Mouse (Mus musculus) layer of hippocampus, adult 6 months (tissue): ENCODE data around the gene Lmntd2. TPM values are rescaled to one million over a fixed set of nuclear protein-coding genes. Genes with fewer than 3 reads are reported as not detected.

ENCODE experiments used
- long read RNA-seq, 2 experiments: library from polyadenylated mRNA; unstranded; transcript quantifications; one replicate each; pipeline ENCODE4 v2.0.0; 2019 to 2020
- microRNA-seq: library from miRNA; unstranded; fragments of <30 nt; microRNA quantifications from one replicate; pipeline ENCODE4 v1.2.0, GENCODE M21; 2020
- polyA plus RNA-seq: library from polyadenylated mRNA; unstranded; fragments of <200 nt; fragmentation: Nextera tagmentation; gene quantifications from 2 replicates; pipeline ENCODE4 v1.2.3, GENCODE M21; 2021

The Lmntd2 gene
- 0.19 TPM in 1 of 2 replicates, not detected in the other for polyA plus RNA-seq
- long read RNA-seq, experiment 1: 0 reads
- long read RNA-seq, experiment 2: 0 reads

DNA sequence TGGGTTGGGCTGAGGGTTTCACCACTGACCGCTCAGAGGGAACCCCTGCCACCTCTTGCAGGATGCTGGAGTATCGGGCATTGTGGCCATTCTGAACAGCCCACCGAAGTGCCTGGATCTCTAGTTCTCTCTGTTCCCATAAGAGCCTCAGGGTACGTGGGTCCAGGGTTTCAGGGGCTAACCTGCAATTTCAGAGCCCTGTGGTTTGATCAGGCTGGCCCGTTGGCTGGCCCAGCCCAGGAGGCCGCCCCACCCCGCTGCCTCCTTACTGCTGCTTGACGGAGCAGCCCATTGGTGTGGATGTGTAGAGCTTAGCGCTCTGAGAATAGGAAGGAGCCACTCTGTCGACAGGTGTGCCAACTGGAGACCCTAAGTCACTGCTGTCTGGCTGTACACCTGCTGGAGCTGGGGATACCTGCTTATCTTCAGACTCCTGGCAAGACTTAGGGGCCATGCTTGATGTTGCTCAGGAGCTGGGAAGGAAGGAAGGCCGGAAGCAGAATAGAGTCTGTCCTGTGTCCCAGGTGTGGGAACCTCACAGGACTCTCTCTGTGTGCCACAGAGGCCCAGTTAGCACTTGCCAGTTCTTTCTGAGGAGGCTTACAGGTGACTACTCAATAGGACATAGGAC is at the start of gene Lmntd2:
Gene Lmntd2 (minus strand): TSS at position 476 of the 631 bp plus-strand sequence.

DNA sequence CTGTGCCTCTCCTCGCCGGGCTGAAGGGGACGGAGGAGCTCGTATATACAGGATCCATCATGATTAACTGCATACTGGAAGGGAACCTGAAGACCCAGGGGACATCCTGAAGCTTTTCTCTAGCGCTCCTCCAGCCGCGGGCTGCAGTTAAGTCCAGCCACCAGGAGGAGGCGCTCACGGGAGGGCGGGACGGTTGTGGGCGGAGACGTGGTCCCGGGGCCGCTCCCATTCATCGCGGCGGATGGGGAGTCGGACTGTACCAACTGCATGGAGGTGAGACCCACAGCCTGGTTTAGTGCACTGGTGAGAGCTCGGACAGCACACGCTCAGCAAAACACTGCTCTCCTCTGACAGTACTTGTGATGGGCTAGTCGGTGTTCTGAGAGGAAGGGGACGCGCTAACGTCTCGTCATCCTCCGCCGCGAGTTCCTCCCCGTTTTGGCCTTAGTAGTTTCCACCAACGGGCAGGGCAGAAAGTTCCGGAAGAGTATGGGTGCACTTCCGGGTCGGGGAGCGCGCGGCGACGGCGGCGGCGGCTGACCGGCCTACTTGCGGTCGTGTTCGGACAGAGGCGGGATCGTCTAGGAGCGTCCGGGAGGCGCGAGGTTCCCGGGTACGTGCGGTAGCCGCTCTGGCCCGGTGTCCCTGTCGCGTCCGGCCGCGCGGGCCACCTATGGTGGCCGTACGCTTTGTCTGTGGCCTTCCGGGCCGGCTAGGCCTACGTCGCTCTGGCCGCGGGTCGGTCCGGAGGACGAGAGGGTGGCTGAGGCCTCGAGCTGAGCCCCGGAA is 14.6 kb upstream of the Lmntd2 start, which contains the start of gene Phrf1:
Gene Phrf1 (plus strand): TSS at position 506 of the 789 bp plus-strand sequence.

DNA sequence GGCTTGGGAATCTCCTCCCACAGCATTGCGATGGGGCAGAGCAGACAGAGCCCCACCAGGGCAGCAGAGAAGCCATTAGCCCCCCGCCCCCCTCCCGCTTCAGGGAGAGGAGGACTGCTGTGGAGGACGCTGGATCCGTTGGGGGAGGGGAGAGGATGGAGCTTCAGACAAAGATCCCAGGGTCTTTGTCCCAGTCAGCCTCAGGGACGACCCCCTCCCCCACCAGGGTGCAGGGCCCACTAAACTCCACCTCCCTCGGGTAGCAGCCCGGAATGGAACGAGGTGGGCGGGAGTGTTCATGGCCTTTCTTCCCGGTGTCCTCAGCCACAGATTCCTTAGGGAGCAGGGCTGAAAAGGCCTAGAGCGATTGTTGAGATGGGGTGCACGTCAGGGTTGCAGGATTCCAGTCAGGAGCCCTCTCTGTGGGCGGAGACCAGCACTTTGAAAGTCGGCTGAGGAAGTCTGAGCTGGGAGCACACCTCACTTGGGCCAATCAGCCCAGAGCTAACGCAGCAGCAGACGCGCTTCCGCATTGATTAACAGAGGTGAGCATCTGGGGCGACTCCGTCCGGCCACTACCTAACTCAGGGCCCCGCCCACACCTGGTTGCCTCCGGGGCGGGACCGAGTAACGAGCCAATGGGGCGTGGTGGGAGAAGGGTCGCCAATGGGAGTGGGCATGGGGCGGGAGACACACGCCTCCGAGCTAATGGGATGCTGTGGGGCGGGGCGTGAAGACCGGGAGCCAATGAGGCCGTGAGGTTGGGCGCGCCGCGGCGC is 1.4 kb upstream of the Lmntd2 start, which contains the start of gene Rassf7:
Gene Rassf7 (plus strand): TSS at position 760 of the 779 bp plus-strand sequence.

DNA sequence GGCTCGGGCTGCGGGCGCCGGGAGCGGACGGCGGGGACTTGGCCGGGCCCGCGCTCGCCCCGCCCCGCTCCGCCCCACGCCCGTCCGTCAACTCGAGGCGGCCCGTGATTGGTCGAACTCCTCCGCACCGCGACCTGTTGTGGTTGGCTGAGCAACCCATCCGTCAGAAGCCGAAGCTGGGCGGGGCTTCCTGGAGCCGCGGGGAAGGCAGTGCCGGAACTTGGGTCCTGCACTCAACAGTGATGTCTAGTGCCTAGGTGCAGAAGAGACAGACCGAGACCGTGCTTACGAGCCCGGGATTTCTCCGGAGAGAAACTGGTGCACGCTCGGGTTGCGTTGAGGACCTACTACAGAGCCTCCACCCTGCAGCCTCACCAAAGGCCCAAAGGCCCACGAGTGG is 19.9 kb downstream of the Lmntd2 start, which contains the start of the genes Hras and Lrrc56:
Gene Hras (minus strand): TSS at position 58 of the 400 bp plus-strand sequence.
Gene Lrrc56 (plus strand): TSS at position 210 of the 400 bp plus-strand sequence.

DNA sequence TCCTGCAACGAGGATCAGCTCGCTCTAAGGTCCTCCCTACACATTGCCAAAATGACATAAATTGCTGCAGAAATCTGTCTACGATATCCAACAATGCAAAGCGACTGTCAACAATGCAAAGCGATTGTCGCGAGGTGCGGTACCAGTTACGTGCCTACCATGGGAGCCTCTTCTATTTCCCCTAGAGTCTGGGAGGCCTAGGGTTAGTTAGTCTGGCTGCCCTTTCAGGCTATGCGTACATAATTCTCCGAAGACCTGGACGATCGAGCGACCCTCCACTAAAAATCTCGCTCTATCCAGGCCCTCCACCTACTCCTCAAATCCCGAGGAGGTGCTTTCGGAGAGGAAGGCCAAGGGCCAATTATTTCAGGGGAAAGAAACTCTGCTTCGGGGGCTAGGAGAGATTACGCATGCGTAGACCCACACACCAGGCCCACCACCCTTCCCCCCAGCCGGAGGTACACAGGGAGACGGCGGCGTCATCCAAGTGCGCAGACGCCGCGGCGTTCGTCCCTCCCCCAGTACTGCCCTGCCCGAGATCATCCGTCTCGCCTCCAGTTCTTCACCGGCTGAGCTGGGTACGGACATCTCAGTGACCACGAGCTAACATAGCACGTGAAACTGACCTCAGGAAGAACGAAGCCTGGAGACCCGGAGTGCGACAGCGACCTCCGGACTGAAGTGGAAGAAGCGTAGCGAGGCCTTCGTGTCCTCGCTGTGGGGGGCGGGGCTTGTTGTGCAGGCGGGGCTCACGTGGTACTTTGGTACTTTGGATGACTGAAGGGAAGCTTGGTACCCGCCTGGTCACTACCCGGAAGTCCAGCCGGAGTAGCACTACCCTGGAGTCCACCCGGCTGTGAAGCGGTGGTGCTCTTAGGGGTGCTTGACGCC is 41.5 kb downstream of the Lmntd2 start, which contains the start of gene Rnh1:
Gene Rnh1 (minus strand): TSS at position 742 of the 891 bp plus-strand sequence.

Small RNA genes within 50 kb of the gene (microRNA-seq; reads per million reads assigned to microRNA genes)
- 164 reads per million, percentile 63 among the genes with 10 or more reads in this experiment for gene Mir210

Other genes with a start within 250 kb of the Lmntd2 start
- 4.4 and 5.5 TPM in 2 replicates for gene Ifitm1, start 246.9 kb downstream of the Lmntd2 start, polyA plus RNA-seq
- 59.4 and 78.8 TPM in 2 replicates for gene Ifitm3, start 203.3 kb downstream of the Lmntd2 start, polyA plus RNA-seq
- gene Ifitm6, start 196.2 kb downstream of the Lmntd2 start, polyA plus RNA-seq: 0.31 TPM in 1 of 2 replicates, not detected in the other
- not detected in 2 replicates for gene Gm17387, start 184.9 kb downstream of the Lmntd2 start, polyA plus RNA-seq
- 16.5 and 19.8 TPM in 2 replicates for gene B4galnt4, start 153.0 kb downstream of the Lmntd2 start, polyA plus RNA-seq
- 0.25 and 0.46 TPM in 2 replicates for gene Pkp3, start 135.9 kb downstream of the Lmntd2 start, polyA plus RNA-seq
- gene Sigirr, start 113.5 kb downstream of the Lmntd2 start, polyA plus RNA-seq: 1.5 and 1.6 TPM in 2 replicates
- gene Ano9, start 96.3 kb downstream of the Lmntd2 start, polyA plus RNA-seq: 0.04 TPM in 1 of 2 replicates, not detected in the other
- gene Ptdss2, start 91.7 kb downstream of the Lmntd2 start, polyA plus RNA-seq: 38.2 and 41.7 TPM in 2 replicates
- gene Rnh1, start 41.2 kb downstream of the Lmntd2 start, polyA plus RNA-seq: 64.0 and 68.9 TPM in 2 replicates
- gene Hras, start 20.1 kb downstream of the Lmntd2 start, polyA plus RNA-seq: 44.0 and 48.3 TPM in 2 replicates
- 3.0 and 3.7 TPM in 2 replicates for gene Lrrc56, start 19.9 kb downstream of the Lmntd2 start, polyA plus RNA-seq
- 2.4 and 2.5 TPM in 2 replicates for gene Rassf7, start 1.8 kb upstream of the Lmntd2 start, polyA plus RNA-seq
- gene Phrf1, start 14.7 kb upstream of the Lmntd2 start, polyA plus RNA-seq: 21.3 and 23.3 TPM in 2 replicates
- 2.7 TPM in 2 replicates for gene Irf7, start 52.4 kb upstream of the Lmntd2 start, polyA plus RNA-seq
- 0.06 TPM in 1 of 2 replicates, not detected in the other for gene Cdhr5, start 62.7 kb upstream of the Lmntd2 start, polyA plus RNA-seq
- 0.67 and 0.82 TPM in 2 replicates for gene Sct, start 65.1 kb upstream of the Lmntd2 start, polyA plus RNA-seq
- gene Drd4, start 77.9 kb upstream of the Lmntd2 start, polyA plus RNA-seq: 0.09 and 0.15 TPM in 2 replicates
- gene Deaf1, start 113.6 kb upstream of the Lmntd2 start, polyA plus RNA-seq: 65.4 and 72.8 TPM in 2 replicates
- 32.9 and 33.3 TPM in 2 replicates for gene Tmem80, start 113.7 kb upstream of the Lmntd2 start, polyA plus RNA-seq
- 2.8 and 5.0 TPM in 2 replicates for gene Eps8l2, start 124.8 kb upstream of the Lmntd2 start, polyA plus RNA-seq
- 301 and 321 TPM in 2 replicates for gene Taldo1, start 178.1 kb upstream of the Lmntd2 start, polyA plus RNA-seq
- gene Gatd1, start 200.1 kb upstream of the Lmntd2 start, polyA plus RNA-seq: 46.9 and 50.3 TPM in 2 replicates
- gene Cend1, start 215.4 kb upstream of the Lmntd2 start, polyA plus RNA-seq: 138 and 162 TPM in 2 replicates
- gene Slc25a22, start 223.8 kb upstream of the Lmntd2 start, polyA plus RNA-seq: 111 and 136 TPM in 2 replicates
- gene Pidd1, start 229.9 kb upstream of the Lmntd2 start, polyA plus RNA-seq: 0.33 and 0.48 TPM in 2 replicates
- gene Rplp2, start 233.3 kb upstream of the Lmntd2 start, polyA plus RNA-seq: 2,193 and 2,396 TPM in 2 replicates
- 14.8 and 16.6 TPM in 2 replicates for gene Pnpla2, start 241.1 kb upstream of the Lmntd2 start, polyA plus RNA-seq
- 2.9 and 4.7 TPM in 2 replicates for gene Cracr2b, start 247.0 kb upstream of the Lmntd2 start, polyA plus RNA-seq